Mouse (Mus musculus): ENCODE measurements around the gene Hexim1. TPM values are rescaled to one million over a fixed set of nuclear protein-coding genes. Genes with fewer than 3 reads are reported as not detected.

Hexim1 gene
- 3.5 and 4.1 TPM in 2 replicates for polyA plus RNA-seq (2015; fragmentation: Nextera tagmentation; extraction: Ambion mirVana)

- ATAC-seq = peak; percentile 97
- under 1% methylated on average over 52 of the region's 53 CpGs for WGBS
Observed at GRCm38 (mm10) chr11:103116008-103116818, at the start of gene Hexim1. TSS of gene Hexim1 (plus strand) at chr11:103116231.

GRCm38 (mm10) chr11:103067051-103067361, 49.0 kb upstream of the Hexim1 start:
- Histone ChIP-seq H3K4me1 (replicated peaks; ENCODE audit: control insufficient read depth, insufficient read depth, low read length) (no peaks in the 10 kb centered on the region), H3K9ac (replicated peaks; ENCODE audit: low read depth, low read length) (no peak overlapping the region), H3K27ac (ENCODE audit: low read length) (no peak overlapping the region), H3K4me3 (replicated peaks; ENCODE audit: low read length) (no peak overlapping the region), H3K36me3 (ENCODE audit: control insufficient read depth, insufficient read depth) (peaks cover 31% of the 10 kb centered on the region), H3K27me3 (replicated peaks; ENCODE audit: control insufficient read depth, insufficient read depth, low read length) (no peaks in the 10 kb centered on the region), H3K4me2 (ENCODE audit: low read length) (no peak overlapping the region), H3K9me3 (ENCODE audit: control insufficient read depth, low read length) (no peaks in the 10 kb centered on the region)
- 96% methylated on average over 6 of the region's 6 CpGs for WGBS
- no peak for ATAC-seq

More at GRCm38 (mm10) chr11:103116008-103116818, at the start of gene Hexim1:
- H3K9ac ChIP-seq (replicated peaks; ENCODE audit: low read depth, low read length) = peak within 1 kb of the TSS; percentile 89
- no peaks in the 10 kb centered on the region for H3K36me3 ChIP-seq (ENCODE audit: control insufficient read depth, insufficient read depth)
- H3K4me2 ChIP-seq (ENCODE audit: low read length) = peak within 1 kb of the TSS; percentile 82
- H3K9me3 ChIP-seq (ENCODE audit: control insufficient read depth, low read length) = no peaks in the 10 kb centered on the region
- H3K27me3 ChIP-seq (replicated peaks; ENCODE audit: control insufficient read depth, insufficient read depth, low read length) = peaks cover 16% of the 10 kb centered on the region
- H3K4me3 ChIP-seq (replicated peaks; ENCODE audit: low read length) = peak within 1 kb of the TSS; percentile 73
- peak within 1 kb of the TSS; percentile 97 for H3K27ac ChIP-seq (ENCODE audit: low read length)
- H3K4me1 ChIP-seq (replicated peaks; ENCODE audit: control insufficient read depth, insufficient read depth, low read length) = peaks cover 43% of the 10 kb centered on the region

GRCm38 (mm10) chr11:103067457-103068001, 48.5 kb upstream of the Hexim1 start:
- 83% methylated on average over 8 of the region's 8 CpGs for WGBS
- no peaks in the 10 kb centered on the region for H3K4me1 ChIP-seq (replicated peaks; ENCODE audit: control insufficient read depth, insufficient read depth, low read length)
- H3K4me2 ChIP-seq (ENCODE audit: low read length) = no peak overlapping the region
- no peak for ATAC-seq
- H3K27ac ChIP-seq (ENCODE audit: low read length) = no peak overlapping the region
- H3K9me3 ChIP-seq (ENCODE audit: control insufficient read depth, low read length) = no peaks in the 10 kb centered on the region
- peaks cover 31% of the 10 kb centered on the region for H3K36me3 ChIP-seq (ENCODE audit: control insufficient read depth, insufficient read depth)
- H3K27me3 ChIP-seq (replicated peaks; ENCODE audit: control insufficient read depth, insufficient read depth, low read length) = no peaks in the 10 kb centered on the region
- no peak overlapping the region for H3K4me3 ChIP-seq (replicated peaks; ENCODE audit: low read length)
- no peak overlapping the region for H3K9ac ChIP-seq (replicated peaks; ENCODE audit: low read depth, low read length)

- Histone ChIP-seq H3K4me2 (ENCODE audit: low read length) (no peak overlapping the region), H3K27me3 (replicated peaks; ENCODE audit: control insufficient read depth, insufficient read depth, low read length) (no peaks in the 10 kb centered on the region), H3K9ac (replicated peaks; ENCODE audit: low read depth, low read length) (no peak overlapping the region), H3K9me3 (ENCODE audit: control insufficient read depth, low read length) (no peaks in the 10 kb centered on the region), H3K36me3 (ENCODE audit: control insufficient read depth, insufficient read depth) (peaks cover 31% of the 10 kb centered on the region), H3K4me1 (replicated peaks; ENCODE audit: control insufficient read depth, insufficient read depth, low read length) (no peaks in the 10 kb centered on the region), H3K4me3 (replicated peaks; ENCODE audit: low read length) (no peak overlapping the region), H3K27ac (ENCODE audit: low read length) (no peak overlapping the region)
- WGBS = 93% methylated on average over 4 of the region's 4 CpGs
- no peak for ATAC-seq
Observed at GRCm38 (mm10) chr11:103068272-103068671, 47.8 kb upstream of the Hexim1 start.

GRCm38 (mm10) chr11:103068884-103069283, 47.1 kb upstream of the Hexim1 start:
- Histone ChIP-seq H3K27ac (ENCODE audit: low read length) (no peak overlapping the region), H3K9me3 (ENCODE audit: control insufficient read depth, low read length) (no peaks in the 10 kb centered on the region), H3K27me3 (replicated peaks; ENCODE audit: control insufficient read depth, insufficient read depth, low read length) (no peaks in the 10 kb centered on the region), H3K36me3 (ENCODE audit: control insufficient read depth, insufficient read depth) (peaks cover 27% of the 10 kb centered on the region), H3K9ac (replicated peaks; ENCODE audit: low read depth, low read length) (no peak overlapping the region), H3K4me1 (replicated peaks; ENCODE audit: control insufficient read depth, insufficient read depth, low read length) (no peaks in the 10 kb centered on the region), H3K4me3 (replicated peaks; ENCODE audit: low read length) (no peak overlapping the region), H3K4me2 (ENCODE audit: low read length) (no peak overlapping the region)
- ATAC-seq = no peak
- WGBS = 91% methylated on average over 11 of the region's 11 CpGs

- H3K9me3 ChIP-seq (ENCODE audit: control insufficient read depth, low read length) = no peaks in the 10 kb centered on the region
- H3K4me2 ChIP-seq (ENCODE audit: low read length) = no peak overlapping the region
- peaks cover 19% of the 10 kb centered on the region for H3K36me3 ChIP-seq (ENCODE audit: control insufficient read depth, insufficient read depth)
- H3K4me3 ChIP-seq (replicated peaks; ENCODE audit: low read length) = no peak overlapping the region
- H3K27me3 ChIP-seq (replicated peaks; ENCODE audit: control insufficient read depth, insufficient read depth, low read length) = no peaks in the 10 kb centered on the region
- ATAC-seq = no peak
- WGBS = 100% methylated on average over 2 of the region's 2 CpGs
- no peak overlapping the region for H3K27ac ChIP-seq (ENCODE audit: low read length)
- no peaks in the 10 kb centered on the region for H3K4me1 ChIP-seq (replicated peaks; ENCODE audit: control insufficient read depth, insufficient read depth, low read length)
- no peak overlapping the region for H3K9ac ChIP-seq (replicated peaks; ENCODE audit: low read depth, low read length)
Observed at GRCm38 (mm10) chr11:103069731-103070130, 46.3 kb upstream of the Hexim1 start.

GRCm38 (mm10) chr11:103070322-103070880, 45.6 kb upstream of the Hexim1 start:
- H3K36me3 ChIP-seq (ENCODE audit: control insufficient read depth, insufficient read depth) = peaks cover 15% of the 10 kb centered on the region
- no peak overlapping the region for H3K4me2 ChIP-seq (ENCODE audit: low read length)
- H3K4me1 ChIP-seq (replicated peaks; ENCODE audit: control insufficient read depth, insufficient read depth, low read length) = no peaks in the 10 kb centered on the region
- H3K27me3 ChIP-seq (replicated peaks; ENCODE audit: control insufficient read depth, insufficient read depth, low read length) = no peaks in the 10 kb centered on the region
- 92% methylated on average over 10 of the region's 10 CpGs for WGBS
- no peaks in the 10 kb centered on the region for H3K9me3 ChIP-seq (ENCODE audit: control insufficient read depth, low read length)
- no peak overlapping the region for H3K27ac ChIP-seq (ENCODE audit: low read length)
- H3K4me3 ChIP-seq (replicated peaks; ENCODE audit: low read length) = no peak overlapping the region
- no peak for ATAC-seq
- no peak overlapping the region for H3K9ac ChIP-seq (replicated peaks; ENCODE audit: low read depth, low read length)

- H3K4me2 ChIP-seq (ENCODE audit: low read length) = no peak overlapping the region
- H3K27ac ChIP-seq (ENCODE audit: low read length) = no peak overlapping the region
- no peaks in the 10 kb centered on the region for H3K9me3 ChIP-seq (ENCODE audit: control insufficient read depth, low read length)
- H3K4me3 ChIP-seq (replicated peaks; ENCODE audit: low read length) = no peak overlapping the region
- no peak overlapping the region for H3K9ac ChIP-seq (replicated peaks; ENCODE audit: low read depth, low read length)
- no peak for ATAC-seq
- WGBS = 95% methylated on average over 7 of the region's 7 CpGs
- H3K4me1 ChIP-seq (replicated peaks; ENCODE audit: control insufficient read depth, insufficient read depth, low read length) = no peaks in the 10 kb centered on the region
- peaks cover 6% of the 10 kb centered on the region for H3K36me3 ChIP-seq (ENCODE audit: control insufficient read depth, insufficient read depth)
- no peaks in the 10 kb centered on the region for H3K27me3 ChIP-seq (replicated peaks; ENCODE audit: control insufficient read depth, insufficient read depth, low read length)
Observed at GRCm38 (mm10) chr11:103073671-103074070, 42.4 kb upstream of the Hexim1 start.

GRCm38 (mm10) chr11:103074121-103074650, 41.8 kb upstream of the Hexim1 start:
- H3K27ac ChIP-seq (ENCODE audit: low read length) = no peak overlapping the region
- H3K4me1 ChIP-seq (replicated peaks; ENCODE audit: control insufficient read depth, insufficient read depth, low read length) = no peaks in the 10 kb centered on the region
- H3K9ac ChIP-seq (replicated peaks; ENCODE audit: low read depth, low read length) = no peak overlapping the region
- H3K9me3 ChIP-seq (ENCODE audit: control insufficient read depth, low read length) = no peaks in the 10 kb centered on the region
- 0 out of 2 replicates have a peak, but pooled peaks cover 2% of the 10 kb centered on the region for H3K36me3 ChIP-seq (ENCODE audit: control insufficient read depth, insufficient read depth)
- no peak for ATAC-seq
- H3K27me3 ChIP-seq (replicated peaks; ENCODE audit: control insufficient read depth, insufficient read depth, low read length) = no peaks in the 10 kb centered on the region
- H3K4me3 ChIP-seq (replicated peaks; ENCODE audit: low read length) = no peak overlapping the region
- no peak overlapping the region for H3K4me2 ChIP-seq (ENCODE audit: low read length)
- WGBS = 60% methylated on average over 10 of the region's 10 CpGs

All from forebrain, embryonic 16.5 days (tissue).